Mouse (Mus musculus): ENCODE data around the gene Mark3. TPM values are rescaled to one million over a fixed set of nuclear protein-coding genes. Genes with fewer than 3 reads are reported as not detected.
A peak's percentile ranks its signal among the peaks of the same experiment; 100 is the strongest.
"Not testable (repeated sequence)": the region's sequence is repeated elsewhere in the genome, so short reads cannot be mapped to it uniquely, and the experiment has no call there.

Mark3 gene
- polyA plus RNA-seq, 1 experiment from 2014 or later = 43.8 TPM

- H3K27ac ChIP-seq = peak overlapping the region; percentile 95; the same call in 1 of the 2 replicates
- ATAC-seq (ENCODE audit: low FRiP score, low read depth) = no peak
- H3K9me3 ChIP-seq = no peaks in the 10 kb centered on the region
- H3K9ac ChIP-seq = peak overlapping the region; percentile 97
- H3K4me1 ChIP-seq = peaks cover 37% of the 10 kb centered on the region
- no peaks in the 10 kb centered on the region for H3K27me3 ChIP-seq
- peaks cover 48% of the 10 kb centered on the region for H3K36me3 ChIP-seq
- peak overlapping the region; percentile 97 for H3K4me3 ChIP-seq
- 1% methylated on average over 18 of the region's 18 CpGs for WGBS
- peak overlapping the region; percentile 87 for H3K4me2 ChIP-seq (replicated peaks)
Measured at GRCm38 (mm10) chr12:111539041-111539345, 35.3 kb upstream of the Mark3 start.

- Histone ChIP-seq H3K9ac (no peak overlapping the region), H3K4me3 (no peak overlapping the region), H3K4me2 (replicated peaks) (no peak overlapping the region), H3K27ac (no peak overlapping the region), H3K4me1 (no peaks in the 10 kb centered on the region), H3K27me3 (no peaks in the 10 kb centered on the region), H3K9me3 (no peaks in the 10 kb centered on the region), H3K36me3 (peaks cover 56% of the 10 kb centered on the region)
- ATAC-seq (ENCODE audit: low FRiP score, low read depth) = no peak
- WGBS = 90% methylated on average over 3 of the region's 3 CpGs
Measured at GRCm38 (mm10) chr12:111547070-111547469, 27.3 kb upstream of the Mark3 start.

GRCm38 (mm10) chr12:111548555-111549289 lies 25.6 kb upstream of the Mark3 start:
- H3K4me2 ChIP-seq (replicated peaks) = no peak overlapping the region
- no peak for ATAC-seq (ENCODE audit: low FRiP score, low read depth)
- no peak overlapping the region for H3K9ac ChIP-seq
- H3K27me3 ChIP-seq = no peaks in the 10 kb centered on the region
- H3K4me3 ChIP-seq = no peak overlapping the region
- 60% methylated on average over 2 of the region's 2 CpGs for WGBS
- H3K27ac ChIP-seq = no peak overlapping the region
- H3K4me1 ChIP-seq = no peaks in the 10 kb centered on the region
- H3K9me3 ChIP-seq = no peaks in the 10 kb centered on the region
- H3K36me3 ChIP-seq = peaks cover 40% of the 10 kb centered on the region

- no peaks in the 10 kb centered on the region for H3K27me3 ChIP-seq
- ATAC-seq (ENCODE audit: low FRiP score, low read depth) = no peak
- H3K9ac ChIP-seq = no peak overlapping the region
- peaks cover 25% of the 10 kb centered on the region for H3K36me3 ChIP-seq
- H3K4me2 ChIP-seq (replicated peaks) = no peak overlapping the region
- no peaks in the 10 kb centered on the region for H3K9me3 ChIP-seq
- no peak overlapping the region for H3K4me3 ChIP-seq
- 59% methylated on average over 1 of the region's 1 CpGs for WGBS
- H3K27ac ChIP-seq = no peak overlapping the region
- no peaks in the 10 kb centered on the region for H3K4me1 ChIP-seq
Measured at GRCm38 (mm10) chr12:111550679-111551078, 23.6 kb upstream of the Mark3 start.

- H3K36me3 ChIP-seq = peaks cover 14% of the 10 kb centered on the region
- no peaks in the 10 kb centered on the region for H3K4me1 ChIP-seq
- H3K27ac ChIP-seq = no peak overlapping the region
- no peak overlapping the region for H3K4me2 ChIP-seq (replicated peaks)
- no peak for ATAC-seq (ENCODE audit: low FRiP score, low read depth)
- H3K9ac ChIP-seq = no peak overlapping the region
- 68% methylated on average over 8 of the region's 8 CpGs for WGBS
- H3K9me3 ChIP-seq = no peaks in the 10 kb centered on the region
- no peak overlapping the region for H3K4me3 ChIP-seq
- no peaks in the 10 kb centered on the region for H3K27me3 ChIP-seq
Measured at GRCm38 (mm10) chr12:111552342-111552741, 22.0 kb upstream of the Mark3 start.

GRCm38 (mm10) chr12:111555357-111555756 lies 19.0 kb upstream of the Mark3 start:
- H3K4me3 ChIP-seq = no peak overlapping the region
- no peak overlapping the region for H3K27ac ChIP-seq
- H3K4me1 ChIP-seq = no peaks in the 10 kb centered on the region
- no peak for ATAC-seq (ENCODE audit: low FRiP score, low read depth)
- WGBS = 57% methylated on average over 4 of the region's 4 CpGs
- H3K36me3 ChIP-seq = no peaks in the 10 kb centered on the region
- no peaks in the 10 kb centered on the region for H3K27me3 ChIP-seq
- H3K4me2 ChIP-seq (replicated peaks) = no peak overlapping the region
- no peaks in the 10 kb centered on the region for H3K9me3 ChIP-seq
- H3K9ac ChIP-seq = no peak overlapping the region

- 78% methylated on average over 5 of the region's 5 CpGs for WGBS
- H3K36me3 ChIP-seq; H3K4me2 ChIP-seq (replicated peaks); H3K9me3 ChIP-seq; H3K27ac ChIP-seq; H3K4me3 ChIP-seq; ATAC-seq (ENCODE audit: low FRiP score, low read depth); H3K9ac ChIP-seq; H3K4me1 ChIP-seq; H3K27me3 ChIP-seq: not testable (repeated sequence)
Measured at GRCm38 (mm10) chr12:111555893-111556292, 18.4 kb upstream of the Mark3 start.

GRCm38 (mm10) chr12:111557538-111557937 lies 16.8 kb upstream of the Mark3 start:
- no peaks in the 10 kb centered on the region for H3K27me3 ChIP-seq
- H3K4me3 ChIP-seq = no peak overlapping the region
- no peaks in the 10 kb centered on the region for H3K36me3 ChIP-seq
- no peaks in the 10 kb centered on the region for H3K9me3 ChIP-seq
- WGBS = 68% methylated on average over 6 of the region's 6 CpGs
- no peak overlapping the region for H3K27ac ChIP-seq
- H3K9ac ChIP-seq = no peak overlapping the region
- H3K4me2 ChIP-seq (replicated peaks) = no peak overlapping the region
- ATAC-seq (ENCODE audit: low FRiP score, low read depth) = no peak
- peaks cover 6% of the 10 kb centered on the region for H3K4me1 ChIP-seq

GRCm38 (mm10) chr12:111558655-111559054 lies 15.7 kb upstream of the Mark3 start:
- Histone ChIP-seq H3K4me3 (no peak overlapping the region), H3K36me3 (no peaks in the 10 kb centered on the region), H3K9me3 (no peaks in the 10 kb centered on the region), H3K4me1 (peaks cover 13% of the 10 kb centered on the region), H3K27me3 (no peaks in the 10 kb centered on the region), H3K4me2 (replicated peaks) (no peak overlapping the region), H3K9ac (no peak overlapping the region), H3K27ac (no peak overlapping the region)
- no peak for ATAC-seq (ENCODE audit: low FRiP score, low read depth)
- 37% methylated on average over 2 of the region's 2 CpGs for WGBS

GRCm38 (mm10) chr12:111559647-111560258 lies 14.6 kb upstream of the Mark3 start:
- H3K27me3 ChIP-seq = no peaks in the 10 kb centered on the region
- H3K27ac ChIP-seq = no peak overlapping the region
- no peaks in the 10 kb centered on the region for H3K36me3 ChIP-seq
- WGBS = 52% methylated on average over 18 of the region's 18 CpGs
- no peak for ATAC-seq (ENCODE audit: low FRiP score, low read depth)
- no peak overlapping the region for H3K9ac ChIP-seq
- no peak overlapping the region for H3K4me3 ChIP-seq
- no peaks in the 10 kb centered on the region for H3K9me3 ChIP-seq
- peak overlapping the region; percentile 23; the same call in 1 of the 2 replicates for H3K4me2 ChIP-seq (replicated peaks)
- peaks cover 13% of the 10 kb centered on the region for H3K4me1 ChIP-seq

GRCm38 (mm10) chr12:111560286-111560685 lies 14.0 kb upstream of the Mark3 start:
- Histone ChIP-seq H3K36me3 (no peaks in the 10 kb centered on the region), H3K9me3 (no peaks in the 10 kb centered on the region), H3K4me3 (no peak overlapping the region), H3K4me2 (replicated peaks) (no peak overlapping the region), H3K4me1 (peaks cover 13% of the 10 kb centered on the region), H3K27ac (no peak overlapping the region), H3K27me3 (no peaks in the 10 kb centered on the region), H3K9ac (no peak overlapping the region)
- ATAC-seq (ENCODE audit: low FRiP score, low read depth) = no peak
- WGBS = 68% methylated on average over 5 of the region's 5 CpGs

- 0 out of 2 replicates have a peak overlapping the region, but pooled peaks have one; percentile 24 for H3K4me2 ChIP-seq (replicated peaks)
- H3K4me3 ChIP-seq = no peak overlapping the region
- WGBS = 47% methylated on average over 4 of the region's 4 CpGs
- no peak overlapping the region for H3K27ac ChIP-seq
- no peak overlapping the region for H3K9ac ChIP-seq
- no peaks in the 10 kb centered on the region for H3K9me3 ChIP-seq
- ATAC-seq (ENCODE audit: low FRiP score, low read depth) = peak; percentile 19; the same call in 1 of the 2 replicates
- no peaks in the 10 kb centered on the region for H3K27me3 ChIP-seq
- H3K36me3 ChIP-seq = no peaks in the 10 kb centered on the region
- peaks cover 13% of the 10 kb centered on the region for H3K4me1 ChIP-seq
Measured at GRCm38 (mm10) chr12:111562276-111562814, 12.0 kb upstream of the Mark3 start.

All from limb, embryonic 13.5 days (tissue).